Mouse (Mus musculus) neutrophil, adult 83 days (primary cell): ENCODE measurements around the gene Cd4. TPM values are rescaled to one million over a fixed set of nuclear protein-coding genes. Genes with fewer than 3 reads are reported as not detected.

Source experiments
- total RNA-seq, 2 experiments: library from RNA; stranded (reverse); gene quantifications; one replicate each; pipeline ENCODE4 v1.2.4; 2023

Cd4 gene
- total RNA-seq: under 1 TPM in 1 of 2 experiments, not detected in 1; 0.24 TPM

DNA sequence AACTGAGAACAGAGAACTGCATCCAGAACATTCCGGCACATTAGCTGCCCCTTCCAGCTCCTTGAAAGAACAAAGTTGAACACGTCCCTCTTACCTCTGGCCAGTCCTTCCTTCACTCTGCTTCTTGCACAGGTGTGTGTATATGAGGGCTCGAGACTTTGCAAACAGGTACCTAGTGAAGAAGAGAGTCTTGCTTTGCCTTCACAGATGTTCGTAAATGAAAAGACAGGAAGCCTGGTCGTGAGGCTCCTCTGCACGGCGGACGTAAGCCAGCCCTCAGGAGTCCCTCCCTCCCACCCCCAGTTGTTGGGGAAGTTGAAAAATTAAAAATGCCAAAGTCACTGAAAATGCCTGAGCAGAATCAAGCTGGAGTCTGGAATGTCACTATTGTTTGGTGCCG, at the start of gene Cd4:
Gene Cd4 (minus strand): TSS at position 236 of the 400 bp plus-strand sequence.

GRCm38 (mm10) chr6:124930754-124931524, 42.9 kb upstream of the Cd4 start, which contains the start of gene Mlf2:
Mlf2 (plus strand) TSS chr6:124931386.

GRCm38 (mm10) chr6:124919695-124920317, 31.8 kb upstream of the Cd4 start, which contains the start of gene Ptms:
Ptms (minus strand) TSS chr6:124920103.

DNA sequence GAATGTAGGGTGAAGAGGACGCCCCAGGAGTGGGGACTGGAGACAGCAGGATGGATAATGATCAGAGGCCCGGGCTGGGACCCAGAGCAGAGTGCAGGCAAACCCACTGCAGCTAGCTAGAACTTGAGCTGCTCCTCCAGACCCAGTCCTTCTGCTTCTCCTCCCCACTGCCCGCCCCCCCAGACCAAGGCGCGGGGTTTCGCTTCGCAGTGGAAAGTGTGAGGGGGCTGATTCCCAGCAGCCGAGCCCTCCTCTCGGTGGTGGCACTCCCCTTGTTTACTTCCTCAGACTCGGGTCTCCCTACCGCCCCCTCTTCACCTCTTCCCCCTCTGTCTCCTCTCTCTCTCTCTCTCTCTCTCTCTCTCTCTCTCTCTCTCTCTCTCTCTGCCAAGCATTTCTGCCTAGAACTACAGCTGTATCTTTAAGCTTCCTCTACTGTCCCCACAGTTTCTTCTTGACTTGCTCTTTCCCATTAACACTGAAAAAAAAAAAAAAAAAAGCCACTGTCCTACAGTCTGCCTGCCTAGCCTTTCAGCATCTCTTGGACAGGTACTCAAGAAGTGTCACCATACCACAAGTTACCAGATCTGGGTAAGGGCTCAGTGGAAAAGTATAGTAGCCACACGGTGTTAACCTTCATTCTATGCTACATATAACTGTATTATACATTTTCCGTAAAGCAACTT, 23.7 kb upstream of the Cd4 start, which contains the start of gene Lag3:
Gene Lag3 (minus strand): TSS at position 173 of the 686 bp plus-strand sequence.

GRCm38 (mm10) chr6:124863658-124864298, 24.2 kb downstream of the Cd4 start, which contains the start of gene Gpr162:
Gpr162 (minus strand) TSS chr6:124863983.

GRCm38 (mm10) chr6:124856916-124857839, 30.8 kb downstream of the Cd4 start, which contains the start of gene P3h3:
P3h3 (minus strand) TSS chr6:124857752.

GRCm38 (mm10) chr6:124840241-124841167, 47.5 kb downstream of the Cd4 start, which contains the start of gene Gnb3:
Gnb3 (minus strand) TSS chr6:124840275.

DNA sequence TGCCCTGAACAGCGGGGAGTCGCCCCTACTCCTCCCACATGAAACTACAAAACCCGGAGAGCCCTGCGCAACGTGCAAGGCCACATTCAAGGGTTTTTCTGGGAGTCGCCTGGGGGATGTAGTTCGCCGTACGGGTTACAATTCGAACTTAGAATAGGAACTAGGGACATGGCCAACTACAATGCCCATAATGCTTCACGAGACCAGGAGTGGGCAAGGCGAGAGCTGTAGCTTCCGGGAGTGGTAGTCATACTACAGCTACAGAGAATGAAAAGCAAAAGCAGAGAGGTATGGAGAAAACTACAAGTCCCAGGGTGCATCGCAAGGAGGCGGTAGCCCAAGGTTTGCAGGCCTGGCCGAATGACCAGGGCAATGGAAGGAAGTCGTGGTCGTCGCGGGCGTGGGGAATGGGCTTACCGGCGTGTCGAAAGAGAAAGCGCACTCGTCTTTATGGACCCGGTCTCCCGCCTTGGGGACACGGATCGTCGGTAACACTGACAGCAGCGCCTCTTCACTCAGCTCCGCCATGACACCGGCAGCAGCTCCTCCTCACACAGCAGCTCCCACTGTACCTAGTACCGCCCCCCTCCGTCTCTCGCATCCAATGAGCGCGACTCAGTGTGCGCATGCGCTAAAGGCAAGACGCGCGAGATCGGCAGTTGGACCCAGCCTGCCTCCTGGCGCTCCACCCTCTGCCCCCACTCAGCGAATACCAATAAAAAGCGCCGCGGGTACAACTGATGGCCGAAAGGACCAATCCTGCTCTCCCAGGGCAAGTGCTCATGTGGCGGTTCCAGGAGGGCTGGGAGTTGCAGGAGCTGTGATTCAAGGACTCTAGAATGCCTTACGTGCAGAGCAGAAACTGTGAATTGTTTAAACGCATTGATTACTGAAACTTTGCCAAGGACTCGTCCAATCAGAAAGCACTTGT, 58.9 kb downstream of the Cd4 start, which contains the start of the genes Usp5 and Cdca3:
Gene Usp5 (minus strand): TSS at position 617 of the 931 bp plus-strand sequence.
Gene Cdca3 (plus strand): TSS at position 680 of the 931 bp plus-strand sequence.

Other genes with a start within 250 kb of the Cd4 start
- 10 to 100 TPM; 55.6 to 64.5 TPM for gene Lpcat3, start 225.2 kb downstream of the Cd4 start, total RNA-seq
- 10 to 100 TPM; 53.2 to 62.5 TPM for gene Emg1, start 176.0 kb downstream of the Cd4 start, total RNA-seq
- 100 to 1,000 TPM; 119 to 130 TPM for gene Phb2, start 175.9 kb downstream of the Cd4 start, total RNA-seq
- 100 to 1,000 TPM; 378 to 393 TPM for gene Ptpn6, start 149.5 kb downstream of the Cd4 start, total RNA-seq
- gene Grcc10, start 146.8 kb downstream of the Cd4 start, total RNA-seq: 100 to 1,000 TPM; 116 to 117 TPM
- gene Gm45234, start 132.2 kb downstream of the Cd4 start, total RNA-seq: 1 to 10 TPM in 1 of 2 experiments, not detected in 1; 1.1 TPM
- 10 to 100 TPM; 32.0 to 35.9 TPM for gene Atn1, start 131.7 kb downstream of the Cd4 start, total RNA-seq
- gene Eno2, start 118.5 kb downstream of the Cd4 start, total RNA-seq: not detected
- gene Lrrc23, start 108.5 kb downstream of the Cd4 start, total RNA-seq: not detected
- 10 to 100 TPM; 21.0 to 23.8 TPM for gene Spsb2, start 79.6 kb downstream of the Cd4 start, total RNA-seq
- 100 to 1,000 TPM; 131 to 139 TPM for gene Tpi1, start 73.9 kb downstream of the Cd4 start, total RNA-seq
- gene Usp5, start 58.7 kb downstream of the Cd4 start, total RNA-seq: 10 to 100 TPM; 58.2 to 61.3 TPM
- 10 to 100 TPM; 77.1 to 93.0 TPM for gene Cdca3, start 58.7 kb downstream of the Cd4 start, total RNA-seq
- not detected for gene Gnb3, start 47.9 kb downstream of the Cd4 start, total RNA-seq
- under 1 TPM; 0.55 to 0.61 TPM for gene P3h3, start 30.5 kb downstream of the Cd4 start, total RNA-seq
- gene Gpr162, start 24.2 kb downstream of the Cd4 start, total RNA-seq: under 1 TPM in 1 of 2 experiments, not detected in 1; 0.15 TPM
- gene Lag3, start 23.5 kb upstream of the Cd4 start, total RNA-seq: 1 to 10 TPM in 1 of 2 experiments, under 1 TPM in 1; 0.44 to 1.2 TPM
- gene Ptms, start 31.9 kb upstream of the Cd4 start, total RNA-seq: 100 to 1,000 TPM in 1 of 2 experiments, 10 to 100 TPM in 1; 99.4 to 117 TPM
- 10 to 100 TPM; 89.4 to 93.4 TPM for gene Mlf2, start 43.2 kb upstream of the Cd4 start, total RNA-seq
- gene Cops7a, start 77.3 kb upstream of the Cd4 start, total RNA-seq: 10 to 100 TPM; 19.9 to 22.1 TPM
- gene Pianp, start 108.5 kb upstream of the Cd4 start, total RNA-seq: not detected
- gene Zfp384, start 120.9 kb upstream of the Cd4 start, total RNA-seq: 10 to 100 TPM; 68.3 to 71.3 TPM
- 10 to 100 TPM; 63.2 to 66.2 TPM for gene Ing4, start 151.5 kb upstream of the Cd4 start, total RNA-seq
- 10 to 100 TPM; 14.2 to 19.9 TPM for gene Acrbp, start 161.5 kb upstream of the Cd4 start, total RNA-seq
- 10 to 100 TPM; 11.4 to 13.2 TPM for gene Lpar5, start 179.7 kb upstream of the Cd4 start, total RNA-seq
- gene Chd4, start 207.8 kb upstream of the Cd4 start, total RNA-seq: 100 to 1,000 TPM; 177 to 182 TPM
- gene Nop2, start 243.7 kb upstream of the Cd4 start, total RNA-seq: 10 to 100 TPM; 17.7 to 18.4 TPM